Mouse (Mus musculus) testis, adult 2 months (tissue): ENCODE results near the gene Gabbr1. TPM values are rescaled to one million over a fixed set of nuclear protein-coding genes. Genes with fewer than 3 reads are reported as not detected.

Source experiments
- H3K27ac ChIP-seq: fragments of 200-500 bp; 2 replicates; pipeline ENCODE4 v1.5.1; 2012; ENCODE audit warnings: low read depth, low read length; ENCODE audit not compliant: control insufficient read depth, insufficient read depth
- H3K27me3 ChIP-seq: fragments of 200-500 bp; 2 replicates; pipeline ENCODE4 v1.6.1; 2012; ENCODE audit warnings: mild to moderate bottlenecking, low read length, moderate library complexity; ENCODE audit not compliant: control insufficient read depth, insufficient read depth
- H3K36me3 ChIP-seq: fragments of 200-500 bp; 2 replicates; pipeline ENCODE4 v1.6.1; 2012; ENCODE audit warnings: mild to moderate bottlenecking, low read length; ENCODE audit not compliant: control insufficient read depth, insufficient read depth
- H3K4me1 ChIP-seq: fragments of 200-500 bp; 2 replicates; pipeline ENCODE4 v1.6.1; 2012; ENCODE audit warnings: low read length; ENCODE audit not compliant: control insufficient read depth, insufficient read depth
- H3K4me3 ChIP-seq: fragments of 200-500 bp; 2 replicates; pipeline ENCODE4 v1.5.1; 2012; ENCODE audit warnings: low read depth, mild to moderate bottlenecking, low read length, moderate library complexity, mixed read lengths; ENCODE audit not compliant: control insufficient read depth
- CTCF ChIP-seq: fragments of 200-500 bp; IDR thresholded peaks from 2 replicates; pipeline ENCODE4 v1.5.1; 2012; ENCODE audit warnings: low read depth, mild to moderate bottlenecking, inconsistent platforms, low read length, moderate library complexity; ENCODE audit not compliant: control insufficient read depth, insufficient read depth, insufficient replicate concordance
- POLR2A ChIP-seq: fragments of 200-500 bp; IDR thresholded peaks from 2 replicates; pipeline ENCODE4 v1.6.1; 2012; ENCODE audit warnings: low read depth, mild to moderate bottlenecking, inconsistent platforms, low read length, moderate library complexity; ENCODE audit not compliant: control insufficient read depth
- polyA plus RNA-seq: library from polyadenylated mRNA; depleted of rRNA; stranded (reverse); fragments of >200 nt; gene quantifications from 2 replicates; pipeline ENCODE4 v1.2.3, GENCODE M21; 2012

Gabbr1 gene
- polyA plus RNA-seq, 1 experiment: 12.3 TPM

- Histone ChIP-seq H3K4me3 (no peak overlapping the region), H3K4me1 (no peaks in the 10 kb centered on the region), H3K27ac (no peak overlapping the region), H3K36me3 (no peaks in the 10 kb centered on the region), H3K27me3 (no peaks in the 10 kb centered on the region)
- TF ChIP-seq CTCF (no peak), POLR2A (no peak)
These were observed 20.2 kb downstream of the Gabbr1 start for GRCm38 (mm10) chr17:37065993-37066392.

GRCm38 (mm10) chr17:37067861-37068260 is 22.1 kb downstream of the Gabbr1 start:
- Histone ChIP-seq H3K36me3 (no peaks in the 10 kb centered on the region), H3K27me3 (no peaks in the 10 kb centered on the region), H3K4me3 (no peak overlapping the region), H3K27ac (no peak overlapping the region), H3K4me1 (no peaks in the 10 kb centered on the region)
- TF ChIP-seq POLR2A (no peak), CTCF (no peak)

- TF ChIP-seq CTCF (no peak), POLR2A (no peak)
- Histone ChIP-seq H3K27ac (no peak overlapping the region), H3K36me3 (no peaks in the 10 kb centered on the region)
These were observed 24.4 kb downstream of the Gabbr1 start for GRCm38 (mm10) chr17:37070121-37070520.

GRCm38 (mm10) chr17:37072080-37072729 is 26.4 kb downstream of the Gabbr1 start:
- Histone ChIP-seq H3K4me3 (no peak overlapping the region), H3K36me3 (no peaks in the 10 kb centered on the region)

More at GRCm38 (mm10) chr17:37070121-37070520, 24.4 kb downstream of the Gabbr1 start:
- H3K4me1 ChIP-seq: no peaks in the 10 kb centered on the region
- H3K4me3 ChIP-seq: no peak overlapping the region
- no peaks in the 10 kb centered on the region for H3K27me3 ChIP-seq

GRCm38 (mm10) chr17:37072730-37073276 is 27.0 kb downstream of the Gabbr1 start:
- H3K4me3 ChIP-seq: no peak overlapping the region
- no peaks in the 10 kb centered on the region for H3K4me1 ChIP-seq
- no peak overlapping the region for H3K27ac ChIP-seq
- no peak for TF ChIP-seq POLR2A
- no peaks in the 10 kb centered on the region for H3K36me3 ChIP-seq
- H3K27me3 ChIP-seq: no peaks in the 10 kb centered on the region

More at GRCm38 (mm10) chr17:37072080-37072729, 26.4 kb downstream of the Gabbr1 start:
- no peaks in the 10 kb centered on the region for H3K4me1 ChIP-seq
- TF ChIP-seq POLR2A (no peak), CTCF (no peak)
- H3K27ac ChIP-seq: no peak overlapping the region
- H3K27me3 ChIP-seq: no peaks in the 10 kb centered on the region

GRCm38 (mm10) chr17:37075181-37075580 is 29.4 kb downstream of the Gabbr1 start:
- Histone ChIP-seq H3K27me3 (no peaks in the 10 kb centered on the region), H3K4me1 (no peaks in the 10 kb centered on the region), H3K27ac (no peak overlapping the region), H3K4me3 (no peak overlapping the region), H3K36me3 (no peaks in the 10 kb centered on the region)
- TF ChIP-seq POLR2A (no peak), CTCF (no peak)

- no peaks in the 10 kb centered on the region for H3K4me1 ChIP-seq
- no peak overlapping the region for H3K27ac ChIP-seq
- TF ChIP-seq CTCF: no peak
- no peak for TF ChIP-seq POLR2A
- H3K36me3 ChIP-seq: no peaks in the 10 kb centered on the region
- no peaks in the 10 kb centered on the region for H3K27me3 ChIP-seq
- H3K4me3 ChIP-seq: no peak overlapping the region
These were observed 30.0 kb downstream of the Gabbr1 start for GRCm38 (mm10) chr17:37075766-37076165.
